Mouse (Mus musculus) kidney, adult 11 months (tissue): ENCODE results near the gene Gm20388.

Source experiments
- DNase-seq: peaks from one replicate; pipeline ENCODE4 v3.0.0; 2022

Gm20388 gene

DNA sequence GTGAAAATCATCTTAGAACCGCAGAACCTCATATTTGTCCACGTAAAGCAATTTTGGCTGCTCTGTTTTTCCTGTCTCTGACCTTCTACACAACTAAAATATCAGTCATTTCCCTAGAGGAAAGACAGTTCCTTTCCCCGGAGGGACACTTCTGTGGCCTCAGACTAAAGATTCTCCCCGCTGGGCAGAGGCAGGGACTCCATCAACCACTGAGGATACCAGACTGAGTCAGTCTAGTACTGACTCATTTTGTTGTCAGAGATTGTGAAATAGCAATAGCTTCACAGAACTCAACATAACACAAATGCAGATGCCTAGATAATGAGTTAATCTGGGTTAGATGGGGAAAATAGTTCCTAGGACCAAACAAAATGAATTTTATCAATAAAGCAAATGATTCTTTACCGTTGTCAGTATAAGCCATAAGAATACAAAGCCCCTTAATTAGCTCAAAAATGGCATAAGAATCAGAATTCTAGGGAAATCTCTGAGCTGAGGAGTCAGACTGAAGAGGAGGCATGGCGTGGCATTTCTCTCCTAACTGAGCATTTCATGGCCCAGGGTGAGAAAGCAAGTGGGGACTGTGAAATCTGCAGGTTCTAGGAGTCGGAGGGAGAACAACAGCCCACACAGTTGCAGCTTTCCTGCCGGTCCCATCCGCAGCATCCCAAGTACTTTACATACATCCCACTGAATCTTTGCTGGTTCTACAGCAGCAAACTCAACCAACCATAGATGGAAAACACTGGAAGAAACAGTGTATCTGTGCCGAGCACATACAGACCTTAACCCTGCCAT, 3781.7 kb downstream of the Gm20388 start:
- DNase-seq: no peak

DNA sequence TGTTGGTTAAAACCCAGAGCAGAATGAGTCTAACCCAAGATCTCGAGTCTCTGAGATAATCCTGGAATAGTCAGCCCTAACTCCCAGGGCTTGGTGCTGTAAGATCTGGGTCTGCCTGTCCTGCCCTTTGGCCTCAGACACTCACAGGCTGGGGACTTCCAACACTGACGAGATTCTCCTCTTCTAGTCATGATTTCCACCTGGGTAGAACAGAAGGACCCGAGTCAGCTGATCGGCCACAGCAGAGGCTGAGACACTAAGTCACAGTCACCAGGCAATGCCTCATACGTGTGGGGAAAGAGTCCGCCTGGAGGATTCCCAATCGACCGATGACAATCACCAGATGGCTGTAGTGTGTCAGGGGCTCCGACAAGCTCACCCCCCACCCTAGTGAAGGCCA, 3785.5 kb downstream of the Gm20388 start:
- no peak for DNase-seq

- DNase-seq: no peak
Observed at GRCm38 (mm10) chr8:123697329-123697728, 3786.7 kb downstream of the Gm20388 start.

- no peak for DNase-seq
Observed at GRCm38 (mm10) chr8:123700399-123701070, 3789.9 kb downstream of the Gm20388 start.

DNA sequence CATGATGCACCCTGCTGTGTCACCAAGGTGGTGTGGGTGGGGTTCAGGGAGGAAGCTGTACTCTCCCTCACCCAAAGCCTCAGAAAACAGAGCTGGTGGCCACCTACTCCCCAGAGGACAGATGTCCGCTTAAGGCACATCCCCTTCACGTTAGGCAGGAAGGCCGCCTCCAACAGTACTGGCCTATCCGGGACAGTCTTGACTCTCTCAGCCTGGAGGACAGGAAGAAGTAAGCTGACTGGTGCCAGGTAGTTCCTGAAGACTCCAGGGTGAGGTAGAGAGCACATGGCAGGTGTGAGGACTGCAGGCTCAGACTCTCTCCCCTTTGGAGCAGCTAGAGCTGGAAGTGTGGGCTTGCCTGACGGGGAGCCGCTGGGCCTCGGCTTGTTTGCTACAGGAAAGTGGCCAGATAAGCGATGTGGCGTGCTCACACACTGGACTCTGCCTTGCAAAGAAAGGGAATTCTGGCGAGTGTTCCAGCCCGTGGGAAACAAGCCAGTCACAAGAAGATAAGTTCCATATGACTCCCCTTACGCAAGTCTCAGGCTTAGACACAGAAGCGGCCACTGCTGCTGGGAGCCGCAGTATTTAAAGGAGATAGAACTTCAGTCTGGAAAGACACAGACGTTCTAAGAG, 3791.4 kb downstream of the Gm20388 start:
- no peak for DNase-seq

- DNase-seq: no peak
Observed at GRCm38 (mm10) chr8:123705376-123705775, 3794.7 kb downstream of the Gm20388 start.

GRCm38 (mm10) chr8:123707137-123707536, 3796.5 kb downstream of the Gm20388 start:
- DNase-seq: no peak

DNA sequence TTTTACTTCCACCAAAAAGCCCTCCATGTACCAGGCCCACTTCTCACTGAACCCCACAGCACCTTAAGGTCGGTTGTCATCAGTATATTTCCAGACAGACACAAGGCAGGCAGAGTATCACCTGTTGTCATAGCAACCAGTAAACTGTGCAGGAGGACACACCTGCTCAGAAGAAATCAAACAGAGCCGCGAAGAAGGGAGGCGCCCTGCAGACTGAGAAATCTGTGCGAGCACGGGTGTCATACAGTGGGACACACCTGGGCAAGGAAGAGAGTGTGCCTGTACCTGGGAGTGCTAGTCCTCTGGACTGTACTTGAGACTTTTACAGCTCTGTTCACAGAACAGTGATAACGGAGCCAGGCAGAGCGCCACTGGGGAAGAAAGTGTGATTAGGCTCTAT, 3798.1 kb downstream of the Gm20388 start:
- no peak for DNase-seq

DNA sequence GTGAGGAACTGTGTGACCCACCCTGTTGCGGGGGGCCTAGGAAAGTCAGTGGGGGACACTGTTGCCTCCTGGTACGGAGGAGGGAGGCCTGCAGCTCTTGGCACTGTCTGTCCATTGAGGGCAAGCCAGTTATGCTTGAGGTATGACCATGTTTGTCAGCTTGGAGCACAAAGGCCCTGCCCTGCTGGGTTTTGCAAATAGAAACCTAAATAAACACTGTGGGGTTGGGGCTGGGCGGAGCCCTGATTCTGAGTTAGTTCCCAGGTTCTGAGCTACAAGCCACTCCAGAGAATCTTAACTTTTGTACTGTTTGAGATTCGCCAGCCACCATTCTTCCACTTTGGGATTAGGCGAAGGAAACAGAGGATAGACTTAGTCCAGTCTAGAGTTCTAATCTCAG, 3799.7 kb downstream of the Gm20388 start:
- DNase-seq: no peak

DNA sequence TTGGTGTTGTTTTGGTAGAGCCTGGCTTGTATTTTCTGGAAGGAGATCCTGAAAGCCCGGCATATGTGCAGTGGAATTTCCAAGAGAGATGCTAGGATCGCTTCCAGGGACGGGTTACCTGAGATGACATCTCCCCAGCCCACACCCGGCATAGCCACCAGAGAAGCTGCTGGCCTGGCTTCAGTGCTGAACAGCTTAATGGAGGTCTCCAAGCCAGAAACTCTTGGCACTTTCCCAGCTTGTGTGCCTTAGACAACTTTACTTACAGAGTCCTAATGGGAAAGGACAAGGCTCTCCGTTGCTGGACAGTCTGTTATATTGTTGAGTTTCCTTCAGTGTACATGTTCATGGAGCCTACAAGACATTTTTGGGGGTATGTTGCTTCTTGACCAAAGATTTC, 3803.8 kb downstream of the Gm20388 start:
- no peak for DNase-seq

GRCm38 (mm10) chr8:123715916-123716592, 3805.4 kb downstream of the Gm20388 start:
- DNase-seq: no peak

GRCm38 (mm10) chr8:123717104-123717503, 3806.5 kb downstream of the Gm20388 start:
- no peak for DNase-seq

- peak; percentile 73 for DNase-seq
Observed at GRCm38 (mm10) chr8:123717516-123718490, 3807.2 kb downstream of the Gm20388 start.

DNA sequence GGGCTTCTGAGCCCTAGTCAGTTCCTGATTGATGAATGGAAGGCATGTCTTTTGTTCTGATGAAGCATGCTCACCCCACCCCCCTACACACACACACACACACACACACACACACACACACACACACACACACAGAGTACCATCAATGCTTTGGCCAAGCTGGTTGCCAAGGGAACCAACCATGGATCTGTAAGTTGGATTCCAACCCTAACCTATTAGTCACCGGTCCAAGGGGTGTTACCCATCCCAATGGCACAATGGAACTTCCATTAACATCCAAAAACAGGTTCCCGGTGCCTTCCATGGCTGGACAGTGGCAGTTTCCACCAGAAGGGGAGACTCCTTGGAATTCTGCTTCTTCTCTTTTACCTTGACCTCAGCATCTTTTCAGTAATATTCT, 3808.1 kb downstream of the Gm20388 start:
- no peak for DNase-seq

GRCm38 (mm10) chr8:123719280-123719679, 3808.6 kb downstream of the Gm20388 start:
- no peak for DNase-seq

DNA sequence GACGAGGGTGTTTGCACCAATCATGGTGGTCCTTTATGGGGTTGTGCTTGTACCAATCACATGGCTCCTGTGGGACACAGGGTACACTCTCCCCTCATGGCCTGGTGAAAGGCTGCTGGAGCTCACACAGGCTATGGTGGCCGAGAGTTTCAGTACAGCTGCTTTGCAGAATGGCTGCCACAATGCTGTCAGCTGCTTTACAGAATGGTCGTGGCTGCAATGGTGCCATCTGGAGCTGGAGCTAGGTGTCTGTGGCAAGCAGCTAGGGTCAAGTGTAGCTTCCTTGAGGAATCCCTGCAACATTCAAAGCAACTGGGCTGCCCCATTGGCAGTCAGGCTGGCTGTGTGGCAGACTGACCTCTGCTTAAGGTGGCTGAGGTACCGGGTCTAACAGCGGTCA, 3809.2 kb downstream of the Gm20388 start:
- DNase-seq: no peak

GRCm38 (mm10) chr8:123720471-123721001, 3809.9 kb downstream of the Gm20388 start:
- DNase-seq: peak; percentile 12

DNA sequence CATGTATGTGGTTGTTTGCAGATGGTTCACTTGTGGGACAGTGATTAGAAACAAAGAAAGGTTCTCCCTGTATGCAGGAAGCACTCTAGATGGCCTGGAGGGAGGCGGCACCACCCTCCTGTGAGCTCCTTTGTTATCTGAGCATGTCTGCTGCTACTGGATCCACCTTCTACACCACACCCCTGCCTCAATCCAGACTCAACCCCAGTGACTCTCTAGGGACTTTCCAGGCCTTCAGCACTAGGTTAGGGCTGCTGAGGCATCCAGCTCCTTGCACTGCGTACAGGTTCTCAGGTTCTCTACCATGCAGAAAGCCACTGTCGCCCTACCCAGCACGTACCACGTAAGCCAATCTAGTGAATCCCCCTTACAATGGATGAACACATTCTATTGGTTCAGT, 3811.6 kb downstream of the Gm20388 start:
- DNase-seq: no peak

DNA sequence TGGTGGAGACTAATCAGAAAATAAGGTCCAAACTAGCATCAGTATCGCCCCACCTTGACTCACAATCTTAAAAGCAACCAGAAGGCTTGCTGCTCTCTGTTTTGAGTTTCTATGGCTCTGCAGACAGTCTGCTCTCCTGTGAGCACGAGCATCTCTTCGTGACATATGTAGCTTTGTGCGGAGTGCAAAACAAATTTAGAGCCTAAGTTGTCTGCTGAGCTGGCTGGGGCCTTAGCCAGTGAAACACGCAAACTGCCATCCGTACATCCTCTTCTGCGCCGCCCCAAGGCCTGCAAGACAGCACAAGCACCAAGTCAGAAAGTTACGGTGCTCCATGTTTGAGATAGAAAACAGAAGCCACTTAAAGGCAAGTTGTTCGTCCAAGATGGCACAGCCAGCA, 3814.1 kb downstream of the Gm20388 start:
- no peak for DNase-seq

DNA sequence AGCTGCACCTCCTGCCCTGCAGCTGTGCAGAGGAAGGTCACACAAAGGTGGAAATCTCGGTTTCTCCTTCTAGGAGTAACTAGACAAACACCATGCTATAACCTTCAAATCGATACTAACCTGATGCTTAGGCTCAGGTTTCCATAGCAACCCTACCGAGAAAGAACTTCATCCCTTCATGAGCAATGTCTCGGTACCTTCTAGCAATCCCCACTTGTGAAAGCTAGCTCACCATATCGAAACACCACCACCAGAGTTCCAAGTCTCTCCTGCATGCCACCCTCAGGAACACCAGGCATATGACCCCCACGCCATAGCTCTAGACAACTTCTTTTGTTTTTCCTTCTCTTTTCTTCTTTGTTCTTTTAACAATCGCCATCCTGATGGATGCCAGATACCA, 3814.6 kb downstream of the Gm20388 start:
- no peak for DNase-seq

DNA sequence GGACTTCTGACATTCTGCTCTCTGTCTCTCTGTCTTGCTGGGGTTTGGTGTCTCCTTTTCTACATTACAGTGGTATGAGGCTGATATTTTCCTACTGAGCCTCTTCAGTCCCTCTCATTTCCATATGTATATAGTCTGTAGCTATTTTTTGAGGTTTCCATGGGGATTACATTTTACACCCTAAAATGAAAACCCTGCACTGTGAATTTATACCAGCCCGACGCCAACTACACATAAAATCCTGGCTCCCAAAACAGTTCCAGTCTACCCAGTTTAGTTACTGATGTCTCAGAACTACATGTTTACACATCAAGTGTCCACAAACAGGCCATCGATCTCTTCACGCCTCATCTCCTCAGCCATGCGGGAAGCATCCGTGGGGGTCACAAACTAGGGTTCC, 3816.1 kb downstream of the Gm20388 start:
- DNase-seq: no peak
